Mouse (Mus musculus) R1 (cell line): Measurements from ENCODE around the gene Olfr128.

Source experiments
- DNase-seq: peaks from one replicate; pipeline ENCODE4 v3.0.0-alpha.2; 2018; ENCODE audit warnings: low read depth, low spot score

The Olfr128 gene

DNA sequence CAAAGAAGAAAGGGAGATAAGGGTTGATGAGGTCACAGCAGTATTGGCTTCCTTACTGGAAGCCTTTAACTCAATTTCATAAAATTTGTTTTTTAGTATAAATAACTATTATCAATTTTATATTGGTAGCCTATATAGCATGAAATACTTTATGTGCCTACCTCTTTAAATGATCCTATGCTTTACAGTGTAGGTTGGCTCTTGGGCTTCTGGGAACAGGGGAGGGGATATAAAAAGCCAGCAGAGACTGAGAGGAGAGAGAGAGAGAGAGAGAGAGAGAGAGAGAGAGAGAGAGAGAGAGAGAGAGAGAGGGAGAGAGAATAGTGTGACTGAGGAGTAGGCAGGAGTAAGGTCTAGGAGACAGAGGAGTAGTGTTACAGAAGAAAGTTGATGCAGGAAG is at the start of gene Olfr128:
Gene Olfr128 (plus strand): TSS at position 301 of the 400 bp plus-strand sequence.
- DNase-seq = no peak

DNA sequence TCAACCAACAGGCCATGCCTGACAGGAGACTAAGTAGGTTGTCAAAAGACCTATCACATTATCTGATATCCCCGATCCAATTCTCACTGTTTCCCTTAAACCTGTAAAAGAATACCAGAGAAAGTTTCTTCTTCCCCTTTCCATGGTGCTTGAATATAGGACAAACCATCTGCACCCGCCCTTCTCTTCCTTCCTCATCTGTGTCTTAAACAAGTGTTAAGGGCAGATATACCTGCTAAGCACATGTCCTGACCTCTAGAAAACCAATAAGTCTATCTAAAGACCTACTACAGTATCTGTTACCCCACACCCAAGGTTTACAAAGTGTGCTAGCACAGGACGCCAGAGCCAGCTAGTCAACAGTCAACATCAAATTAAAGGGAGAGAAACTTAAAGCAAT is 46.5 kb upstream of the Olfr128 start:
- DNase-seq = no peak

- DNase-seq = no peak
These were observed 20.2 kb upstream of the Olfr128 start, which contains the start of gene Olfr127 for GRCm38 (mm10) chr17:37900137-37900536. Gene Olfr127 (plus strand): TSS chr17:37900437.

DNA sequence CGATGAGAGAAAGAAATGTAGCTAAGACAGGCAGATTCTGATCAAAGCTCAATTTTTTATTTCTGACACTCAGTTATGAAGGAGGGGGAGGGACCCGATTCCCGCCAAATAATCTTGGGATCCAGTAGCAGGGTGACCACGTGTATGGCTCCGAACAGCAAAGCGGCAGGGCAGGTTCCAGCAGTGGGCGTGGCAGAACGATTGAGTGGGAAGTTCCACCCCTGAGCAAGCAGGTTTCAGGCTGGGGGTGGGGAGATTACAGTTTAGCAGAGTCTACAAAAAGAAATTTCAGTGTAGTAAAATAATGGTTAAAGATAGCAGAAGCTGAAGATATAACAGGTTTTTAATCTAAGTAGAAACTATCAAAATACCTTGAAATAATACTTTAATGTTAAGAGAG is 13.5 kb upstream of the Olfr128 start:
- DNase-seq = peak; percentile 59

- DNase-seq = no peak
These were observed 32.6 kb downstream of the Olfr128 start, which contains the start of gene Olfr761 for GRCm38 (mm10) chr17:37952979-37953378. Gene Olfr761 (minus strand): TSS chr17:37953079.

DNA sequence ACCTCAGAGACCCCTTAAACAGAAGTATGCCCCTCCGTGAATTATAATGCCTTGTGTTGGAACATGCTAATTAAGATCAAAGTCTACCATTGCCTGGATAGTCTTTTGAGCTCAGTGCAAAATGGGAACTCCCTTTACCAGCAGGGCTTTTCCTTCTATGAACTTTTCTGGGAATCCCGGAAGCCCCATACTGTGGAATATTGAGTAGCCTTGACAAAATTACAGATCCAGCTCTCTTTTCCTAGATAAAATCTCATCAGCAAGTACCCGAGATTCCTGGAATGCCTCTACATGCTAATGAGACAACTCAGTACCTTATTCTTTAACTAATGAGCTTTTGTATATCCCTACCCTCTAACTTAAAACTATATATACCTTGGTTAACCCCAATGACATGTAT is 53.2 kb downstream of the Olfr128 start:
- DNase-seq = peak; percentile 90
